ENCODE assay signal across 31 mouse cellular contexts in the genomic region with DNA sequence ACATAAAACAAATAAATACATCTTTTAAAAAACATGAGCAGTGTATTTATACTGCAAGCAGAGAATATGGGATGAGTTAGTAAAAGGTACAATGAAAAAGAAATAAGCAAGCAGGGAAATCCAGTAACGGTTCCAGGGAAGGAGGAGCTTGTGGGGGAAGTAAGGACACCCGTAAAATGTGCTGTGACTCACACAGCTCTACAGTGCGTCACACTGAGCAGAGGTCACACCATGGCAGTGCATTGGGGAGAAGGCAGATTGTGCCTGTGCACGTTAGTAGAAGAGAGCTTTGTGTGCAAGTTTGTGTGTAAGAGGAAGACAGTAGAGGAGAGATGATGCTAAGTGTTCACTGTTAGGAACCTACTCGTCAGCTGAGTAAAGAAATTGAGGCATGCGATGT. TPM values are rescaled to one million over a fixed set of nuclear protein-coding genes. Genes with fewer than 3 reads are reported as not detected.
DNase-seq lines count a peak whose midpoint lies in the region; ATAC-seq and TF ChIP-seq lines count a peak whose summit lies in the region.
"Had no signal": no experiment of that assay in that cellular context is flagged by ENCODE, and none has a peak within 500 bp of the region (broad histone marks: within the 10 kb centered on the region; RNA-seq: fewer than 3 reads in every experiment).

No protein-coding gene starts in this region.

- H3K4me1 ChIP-seq in heart, embryonic 10.5 days = no peaks in the 10 kb centered on the region
- no peaks in the 10 kb centered on the region for H3K4me1 ChIP-seq in heart, embryonic 12.5 days (replicated peaks)
- no peaks in the 10 kb centered on the region for H3K4me1 ChIP-seq in MEL (ENCODE audit: control insufficient read depth in 1 of 2, insufficient read depth in 2 of 2, low read length in 2 of 2)
- no peaks in the 10 kb centered on the region for H3K4me1 ChIP-seq in hindbrain, embryonic 11.5 days (replicated peaks; ENCODE audit: control insufficient read depth, insufficient read depth, low read length)
- H3K4me1 ChIP-seq: embryonic facial prominence, embryonic 12.5 days; limb, embryonic 15.5 days; lung, embryonic 15.5 days; midbrain, embryonic 12.5 days; neural tube, embryonic 12.5 days had no signal

- H3K4me2 ChIP-seq in heart, embryonic 12.5 days = no peak overlapping the region
- H3K4me2 ChIP-seq in hindbrain, embryonic 11.5 days (replicated peaks; ENCODE audit: low read depth, low read length) = no peak overlapping the region
- H3K4me2 ChIP-seq: embryonic facial prominence, embryonic 12.5 days; heart, embryonic 11.5 days; hindbrain, embryonic 14.5 days; limb, embryonic 15.5 days; lung, embryonic 15.5 days; midbrain, embryonic 12.5 days; neural tube, embryonic 12.5 days had no signal

- H3K79me2 ChIP-seq in MEL (ENCODE audit: control insufficient read depth, insufficient read depth, low read length, poor library complexity) = no peaks in the 10 kb centered on the region

- 0 out of 2 replicates have a peak, but pooled peaks cover 11% of the 10 kb centered on the region for H3K27me3 ChIP-seq in heart, embryonic 10.5 days (ENCODE audit: insufficient read depth, poor library complexity, severe bottlenecking)
- peaks cover 5% of the 10 kb centered on the region for H3K27me3 ChIP-seq in heart, embryonic 12.5 days (replicated peaks)
- H3K27me3 ChIP-seq in MEL (ENCODE audit: control insufficient read depth in 1 of 2, insufficient read depth in 2 of 2, low read length in 2 of 2) = peaks cover 0 to 3% of the 10 kb centered on the region in 2 experiments; a peak in 1 of 4 replicates
- H3K27me3 ChIP-seq in hindbrain, embryonic 11.5 days (ENCODE audit: control insufficient read depth, insufficient read depth, low read length) = no peaks in the 10 kb centered on the region
- H3K27me3 ChIP-seq: embryonic facial prominence, embryonic 12.5 days; limb, embryonic 15.5 days; lung, embryonic 15.5 days; neural tube, embryonic 12.5 days; Patski had no signal

- no peaks in the 10 kb centered on the region for H3K9me3 ChIP-seq in heart, embryonic 10.5 days
- H3K9me3 ChIP-seq in heart, embryonic 12.5 days (replicated peaks) = no peaks in the 10 kb centered on the region
- no peaks in the 10 kb centered on the region for H3K9me3 ChIP-seq in MEL (replicated peaks; ENCODE audit: insufficient read depth, low read length)
- H3K9me3 ChIP-seq in hindbrain, embryonic 11.5 days (ENCODE audit: control insufficient read depth, low read length) = no peaks in the 10 kb centered on the region
- H3K9me3 ChIP-seq: embryonic facial prominence, embryonic 12.5 days; limb, embryonic 10.5 days; limb, embryonic 15.5 days; lung, embryonic 15.5 days; midbrain, embryonic 12.5 days; neural tube, embryonic 12.5 days had no signal

- no peak for TF ChIP-seq CTCF in MEL (IDR thresholded peaks at IDR 0.05 in 2 of 3, conservative IDR thresholded peaks at IDR 0.05 in 1 of 3; ENCODE audit: control insufficient read depth in 1 of 3, insufficient read depth in 1 of 3, low read depth in 2 of 3, low read length in 3 of 3, poor library complexity in 1 of 3, severe bottlenecking in 1 of 3)

- H3K9ac ChIP-seq in heart, embryonic 12.5 days = no peak overlapping the region
- no peak overlapping the region for H3K9ac ChIP-seq in MEL (ENCODE audit: control insufficient read depth, low read depth, low read length, poor library complexity, severe bottlenecking)
- no peak overlapping the region for H3K9ac ChIP-seq in hindbrain, embryonic 11.5 days (ENCODE audit: low read depth, low read length)
- H3K9ac ChIP-seq: embryonic facial prominence, embryonic 12.5 days; hindbrain, embryonic 14.5 days; limb, embryonic 15.5 days; liver, embryonic 14.5 days; lung, embryonic 15.5 days; midbrain, embryonic 12.5 days; neural tube, embryonic 12.5 days had no signal

- peak; percentile 48 for DNase-seq in heart, embryonic 10.5 days (ENCODE audit: low spot score)
- DNase-seq in MEL (ENCODE audit: low read depth, low spot score) = peak; percentile 18
- DNase-seq in adrenal gland, postnatal 10 days = peak; percentile 22
- peak; percentile 57 for DNase-seq in brain, adult 2 months (ENCODE audit: low read depth, low spot score)
- no peak for DNase-seq in hindbrain, embryonic 11.5 days (ENCODE audit: low spot score)
- DNase-seq in right cerebral cortex, postnatal 14 days = no peak
- no peak for DNase-seq in right cerebral cortex, adult 2 months (ENCODE audit: low spot score in 2 of 2)
- DNase-seq: B cell, adult 2 months; cerebellum, adult 11 months; cerebellum, adult 9-11 months; embryo, embryonic 11 days; gastrocnemius, postnatal 14 days; heart, postnatal 4 days; kidney, postnatal 14 days; right cerebral cortex, adult 18-20 months; thymus, postnatal 14 days had no signal

- TF ChIP-seq POLR2A in MEL (IDR thresholded peaks at IDR 0.05; ENCODE audit: control insufficient read depth in 1 of 2, insufficient read depth in 1 of 2, low read depth in 1 of 2, low read length in 2 of 2, poor library complexity in 1 of 2) = no peak

- TF ChIP-seq RAD21 in MEL (IDR thresholded peaks at IDR 0.05; ENCODE audit: low read depth, low read length) = no peak

- no peak overlapping the region for H3K27ac ChIP-seq in heart, embryonic 10.5 days
- no peak overlapping the region for H3K27ac ChIP-seq in heart, embryonic 12.5 days (ENCODE audit: poor library complexity, severe bottlenecking)
- no peak overlapping the region for H3K27ac ChIP-seq in MEL (ENCODE audit: control insufficient read depth, low read depth, low read length)
- no peak overlapping the region for H3K27ac ChIP-seq in hindbrain, embryonic 11.5 days (ENCODE audit: low read depth, low read length)
- H3K27ac ChIP-seq: embryonic facial prominence, embryonic 12.5 days; hindbrain, embryonic 14.5 days; layer of hippocampus, adult 2 months; limb, embryonic 10.5 days; limb, embryonic 15.5 days; liver, embryonic 14.5 days; lung, embryonic 15.5 days; midbrain, embryonic 12.5 days; neural tube, embryonic 12.5 days had no signal

- 73% methylated on average over 6 of the region's 6 CpGs for WGBS in heart, embryonic 10.5 days
- WGBS in heart, embryonic 12.5 days = 68% methylated on average over 6 of the region's 6 CpGs
- WGBS in hindbrain, embryonic 11.5 days = 83% methylated on average over 6 of the region's 6 CpGs

- no peak for ATAC-seq in heart, embryonic 12.5 days (ENCODE audit: insufficient number of reproducible peaks, low FRiP score)
- no peak for ATAC-seq in hindbrain, embryonic 11.5 days (ENCODE audit: low FRiP score)
- ATAC-seq: forebrain, embryonic 14.5 days; intestine, postnatal 0 days; Patski had no signal

- TF ChIP-seq EP300 in MEL (IDR thresholded peaks at IDR 0.05; ENCODE audit: low read depth in 1 of 2, low read length in 2 of 2) = no peak

- no peaks in the 10 kb centered on the region for H3K36me3 ChIP-seq in heart, embryonic 10.5 days
- no peaks in the 10 kb centered on the region for H3K36me3 ChIP-seq in heart, embryonic 12.5 days
- no peaks in the 10 kb centered on the region for H3K36me3 ChIP-seq in MEL (ENCODE audit: control insufficient read depth in 1 of 2, insufficient read depth in 2 of 2, low read length in 2 of 2)
- no peaks in the 10 kb centered on the region for H3K36me3 ChIP-seq in hindbrain, embryonic 11.5 days (ENCODE audit: control insufficient read depth, insufficient read depth, low read length)
- H3K36me3 ChIP-seq: embryonic facial prominence, embryonic 12.5 days; limb, embryonic 10.5 days; limb, embryonic 15.5 days; lung, embryonic 15.5 days; midbrain, embryonic 12.5 days; neural tube, embryonic 12.5 days had no signal

- no peak overlapping the region for H3K4me3 ChIP-seq in heart, embryonic 10.5 days
- H3K4me3 ChIP-seq in heart, embryonic 12.5 days = no peak overlapping the region
- H3K4me3 ChIP-seq in MEL (ENCODE audit: control insufficient read depth in 1 of 2, insufficient read depth in 1 of 2, low read depth in 2 of 2, low read length in 2 of 2) = no peak overlapping the region
- no peak overlapping the region for H3K4me3 ChIP-seq in hindbrain, embryonic 11.5 days (ENCODE audit: low read depth, low read length)
- H3K4me3 ChIP-seq: embryonic facial prominence, embryonic 12.5 days; layer of hippocampus, adult 2 months; limb, embryonic 10.5 days; limb, embryonic 15.5 days; lung, embryonic 15.5 days; midbrain, embryonic 12.5 days; myocyte; neural tube, embryonic 12.5 days had no signal

TF ChIP-seq in MEL, 35 proteins besides CTCF, POLR2A, EP300 and RAD21:
- no peak for TF ChIP-seq SIN3A (IDR thresholded peaks at IDR 0.05; ENCODE audit: low read length)
- no peak for TF ChIP-seq TAL1 (IDR thresholded peaks at IDR 0.05; ENCODE audit: low read length)
- no peak for TF ChIP-seq NRF1 (IDR thresholded peaks at IDR 0.05; ENCODE audit: insufficient read depth, low read depth, low read length, poor library complexity, severe bottlenecking)
- TF ChIP-seq GABPA (IDR thresholded peaks at IDR 0.05; ENCODE audit: low read depth, low read length) = no peak
- TF ChIP-seq USF1 (IDR thresholded peaks at IDR 0.05; ENCODE audit: low read depth, low read length) = no peak
- TF ChIP-seq SMC3 (IDR thresholded peaks at IDR 0.05; ENCODE audit: low read depth, low read length) = no peak
- no peak for TF ChIP-seq MAZ (IDR thresholded peaks at IDR 0.05; ENCODE audit: low read depth, low read length)
- no peak for TF ChIP-seq TBP (IDR thresholded peaks at IDR 0.05; ENCODE audit: low read depth, low read length)
- no peak for TF ChIP-seq MEF2A (IDR thresholded peaks at IDR 0.05; ENCODE audit: extremely low read depth, insufficient replicate concordance, low read depth, low read length, poor library complexity, severe bottlenecking)
- no peak for TF ChIP-seq MYC (IDR thresholded peaks at IDR 0.05; ENCODE audit: low read depth, low read length)
- TF ChIP-seq ZC3H11A (IDR thresholded peaks at IDR 0.05; ENCODE audit: low read depth, low read length) = no peak
- no peak for TF ChIP-seq MYB (IDR thresholded peaks at IDR 0.05; ENCODE audit: low read depth, low read length)
- TF ChIP-seq ZKSCAN1 (IDR thresholded peaks at IDR 0.05; ENCODE audit: low read depth, low read length) = no peak
- TF ChIP-seq ZMIZ1 (IDR thresholded peaks at IDR 0.05; ENCODE audit: low read depth, low read length) = no peak
- TF ChIP-seq BHLHE40 (IDR thresholded peaks at IDR 0.05; ENCODE audit: borderline replicate concordance, low read depth, low read length) = no peak
- TF ChIP-seq ZNF384 (IDR thresholded peaks at IDR 0.05; ENCODE audit: low read depth, low read length) = no peak
- TF ChIP-seq JUND (IDR thresholded peaks at IDR 0.05; ENCODE audit: low read depth, low read length) = no peak

RNA-seq across cellular contexts. Expression of gene Tra2b, which starts 31.1 kb away (rescaled TPM):
- polyA plus RNA-seq in heart, embryonic 10.5 days (2016; fragmentation: Nextera tagmentation; extraction: Ambion mirVana) = 288 and 375 TPM in 2 replicates
- 236 and 251 TPM in 2 replicates for polyA plus RNA-seq in heart, embryonic 12.5 days (2016; fragmentation: Nextera tagmentation; extraction: Ambion mirVana)
- 263 and 275 TPM in 2 replicates for total RNA-seq in MEL (2012; rRNA removed)
- 100 to 1,000 TPM; 154 to 286 TPM for polyA plus RNA-seq in MEL (2012; ENCODE audit: insufficient read depth in 1 of 2, insufficient read length in 2 of 2, low read depth in 1 of 2, low replicate concordance in 2 of 2, missing spikeins in 1 of 2)
- 100 to 1,000 TPM; 107 to 109 TPM for total RNA-seq in adrenal gland, postnatal 10 days (2021)
- polyA plus RNA-seq in hindbrain, embryonic 11.5 days (2014; fragmentation: Nextera tagmentation; extraction: Ambion mirVana) = 464 and 467 TPM in 2 replicates

Comparison
In these comparisons a context has a peak if more than half of its experiments do, and no peak if none do; other contexts are left out.
1. DNase-seq: peak in heart, embryonic 10.5 days (single experiment), MEL (single experiment), adrenal gland, postnatal 10 days (single experiment) and brain, adult 2 months (single experiment); none in hindbrain, embryonic 11.5 days (single experiment), right cerebral cortex, postnatal 14 days (single experiment) and right cerebral cortex, adult 2 months (0 of 2).